Comparison of ENCODE assay signal across 8 mouse cellular contexts in the genomic region with DNA sequence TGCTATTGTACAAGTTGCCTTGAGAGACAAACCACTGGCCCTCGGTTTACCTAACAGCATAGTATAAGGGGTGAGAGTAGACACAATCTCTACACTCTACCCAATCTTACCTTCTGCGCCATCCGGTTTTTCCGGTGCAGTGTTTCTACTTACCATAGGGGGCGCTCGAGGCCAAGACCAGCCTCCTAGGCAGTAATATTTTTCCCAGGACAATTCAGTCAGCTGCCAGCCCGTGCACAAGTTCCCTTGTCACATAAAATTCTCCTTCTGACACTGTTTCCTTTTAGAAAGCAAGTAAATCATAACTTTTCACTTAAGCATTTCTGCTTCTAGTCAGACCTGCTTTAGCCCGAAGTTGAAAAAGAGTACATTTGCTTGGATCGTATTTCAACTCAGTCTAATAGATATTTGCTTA.
DNase-seq lines count a peak whose midpoint lies in the region; ATAC-seq and TF ChIP-seq lines count a peak whose summit lies in the region.

No protein-coding gene starts in this region.

- 0 out of 4 replicates have a peak overlapping the region, but pooled peaks of 1 of the 2 experiments have one; percentile 7 for H3K4me3 ChIP-seq in MEL (ENCODE audit: control insufficient read depth in 1 of 2, insufficient read depth in 1 of 2, low read depth in 2 of 2, low read length in 2 of 2)
- peak overlapping the region; percentile 13 for H3K4me3 ChIP-seq in forebrain, embryonic 16.5 days (replicated peaks; ENCODE audit: low read length)
- no peak overlapping the region for H3K4me3 ChIP-seq in liver, postnatal 0 days (ENCODE audit: low read depth, low read length)
- 0 out of 2 replicates have a peak overlapping the region, but pooled peaks have one; percentile 2 for H3K4me3 ChIP-seq in neural tube, embryonic 15.5 days (replicated peaks)

- intact Hi-C loops in heart, postnatal 14 days (cut with DNase I) = no loop called here

- peak; percentile 51 for TF ChIP-seq RAD21 in MEL (IDR thresholded peaks at IDR 0.05; ENCODE audit: low read depth, low read length)

- peak; percentile 70 for ATAC-seq in forebrain, embryonic 16.5 days
- no peak for ATAC-seq in liver, postnatal 0 days
- no peak; the same call in 1 of the 2 replicates for ATAC-seq in neural tube, embryonic 15.5 days (ENCODE audit: low FRiP score)

- H3K4me2 ChIP-seq in forebrain, embryonic 16.5 days (ENCODE audit: low read length) = peak overlapping the region; percentile 40
- H3K4me2 ChIP-seq in liver, postnatal 0 days (ENCODE audit: low read depth, low read length) = 0 out of 2 replicates have a peak overlapping the region, but pooled peaks have one; percentile 18
- H3K4me2 ChIP-seq in neural tube, embryonic 15.5 days = peak overlapping the region; percentile 41

- no peaks in the 10 kb centered on the region; a peak in 1 of 4 replicates for H3K36me3 ChIP-seq in MEL (ENCODE audit: control insufficient read depth in 1 of 2, insufficient read depth in 2 of 2, low read length in 2 of 2)
- H3K36me3 ChIP-seq in forebrain, embryonic 16.5 days (ENCODE audit: control insufficient read depth, insufficient read depth) = no peaks in the 10 kb centered on the region
- no peaks in the 10 kb centered on the region for H3K36me3 ChIP-seq in liver, postnatal 0 days (replicated peaks; ENCODE audit: insufficient read depth, low read length)
- no peaks in the 10 kb centered on the region for H3K36me3 ChIP-seq in neural tube, embryonic 15.5 days

- no peak for TF ChIP-seq EP300 in MEL (IDR thresholded peaks at IDR 0.05; ENCODE audit: low read depth in 1 of 2, low read length in 2 of 2)
- TF ChIP-seq EP300 in liver, postnatal 0 days (IDR thresholded peaks at IDR 0.05; ENCODE audit: low read depth) = no peak

- no peak overlapping the region for H3K9ac ChIP-seq in MEL (ENCODE audit: control insufficient read depth, low read depth, low read length, poor library complexity, severe bottlenecking)
- no peak overlapping the region; the same call in 1 of the 2 replicates for H3K9ac ChIP-seq in forebrain, embryonic 16.5 days (replicated peaks; ENCODE audit: low read depth, low read length)
- no peak overlapping the region for H3K9ac ChIP-seq in liver, postnatal 0 days (replicated peaks)
- H3K9ac ChIP-seq in neural tube, embryonic 15.5 days (replicated peaks) = no peak overlapping the region

- TF ChIP-seq CTCF in MEL (IDR thresholded peaks at IDR 0.05 in 2 of 3, conservative IDR thresholded peaks at IDR 0.05 in 1 of 3; ENCODE audit: control insufficient read depth in 1 of 3, insufficient read depth in 1 of 3, low read depth in 2 of 3, low read length in 3 of 3, poor library complexity in 1 of 3, severe bottlenecking in 1 of 3) = peak; percentile 61 to 72 (median 64)
- TF ChIP-seq CTCF in liver, postnatal 0 days (IDR thresholded peaks at IDR 0.05; ENCODE audit: low read depth) = peak; percentile 68

- H3K27ac ChIP-seq in MEL (ENCODE audit: control insufficient read depth, low read depth, low read length) = no peak overlapping the region
- no peak overlapping the region for H3K27ac ChIP-seq in forebrain, embryonic 16.5 days (ENCODE audit: low read length)
- H3K27ac ChIP-seq in liver, postnatal 0 days (ENCODE audit: low read depth) = no peak overlapping the region
- 0 out of 2 replicates have a peak overlapping the region, but pooled peaks have one; percentile 10 for H3K27ac ChIP-seq in neural tube, embryonic 15.5 days (replicated peaks)

- H3K27me3 ChIP-seq in MEL (ENCODE audit: control insufficient read depth in 1 of 2, insufficient read depth in 2 of 2, low read length in 2 of 2) = peaks cover 0 to 4% of the 10 kb centered on the region in 2 experiments; a peak in 2 of 4 replicates
- H3K27me3 ChIP-seq in forebrain, embryonic 16.5 days (replicated peaks; ENCODE audit: control insufficient read depth, insufficient read depth, low read length) = no peaks in the 10 kb centered on the region
- H3K27me3 ChIP-seq in liver, postnatal 0 days (ENCODE audit: insufficient read depth, low read length) = no peaks in the 10 kb centered on the region
- no peaks in the 10 kb centered on the region for H3K27me3 ChIP-seq in neural tube, embryonic 15.5 days (replicated peaks)

- H3K79me2 ChIP-seq in MEL (ENCODE audit: control insufficient read depth, insufficient read depth, low read length, poor library complexity) = no peaks in the 10 kb centered on the region

- H3K9me3 ChIP-seq in MEL (replicated peaks; ENCODE audit: insufficient read depth, low read length) = no peaks in the 10 kb centered on the region
- H3K9me3 ChIP-seq in forebrain, embryonic 16.5 days (ENCODE audit: control insufficient read depth, low read length) = no peaks in the 10 kb centered on the region
- no peaks in the 10 kb centered on the region for H3K9me3 ChIP-seq in liver, postnatal 0 days (ENCODE audit: low read length)
- no peaks in the 10 kb centered on the region for H3K9me3 ChIP-seq in neural tube, embryonic 15.5 days (replicated peaks)

- DNase-seq in MEL (ENCODE audit: low read depth, low spot score) = peak; percentile 47
- peak; percentile 15 for DNase-seq in cerebellum, adult 11-12 months
- peak; percentile 69 to 80 for DNase-seq in heart, postnatal 14 days
- peak; percentile 43 to 71 for DNase-seq in kidney, postnatal 36 days
- DNase-seq in liver, postnatal 0 days = peak; percentile 39
- DNase-seq in thymus, postnatal 36 days = peak; percentile 48

- H3K4me1 ChIP-seq in MEL (ENCODE audit: control insufficient read depth in 1 of 2, insufficient read depth in 2 of 2, low read length in 2 of 2) = peaks cover 0 to 2% of the 10 kb centered on the region in 2 experiments; a peak in 2 of 4 replicates
- H3K4me1 ChIP-seq in forebrain, embryonic 16.5 days (replicated peaks; ENCODE audit: control insufficient read depth, insufficient read depth, low read length) = no peaks in the 10 kb centered on the region; the same call in 1 of the 2 replicates
- H3K4me1 ChIP-seq in liver, postnatal 0 days (ENCODE audit: insufficient read depth) = no peaks in the 10 kb centered on the region
- 0 out of 2 replicates have a peak, but pooled peaks cover 4% of the 10 kb centered on the region for H3K4me1 ChIP-seq in neural tube, embryonic 15.5 days

- 44% methylated on average over 9 of the region's 9 CpGs for WGBS in forebrain, embryonic 16.5 days
- WGBS in liver, postnatal 0 days (ENCODE audit: insufficient replicate concordance) = 42% methylated on average over 9 of the region's 9 CpGs
- WGBS in neural tube, embryonic 15.5 days = 46% methylated on average over 9 of the region's 9 CpGs

- TF ChIP-seq POLR2A in MEL (IDR thresholded peaks at IDR 0.05; ENCODE audit: control insufficient read depth in 1 of 2, insufficient read depth in 1 of 2, low read depth in 1 of 2, low read length in 2 of 2, poor library complexity in 1 of 2) = no peak

TF ChIP-seq in MEL, 35 proteins besides CTCF, POLR2A, EP300 and RAD21:
- no peak for TF ChIP-seq POLR2AphosphoS5 (IDR thresholded peaks at IDR 0.05; ENCODE audit: borderline replicate concordance, low read depth, low read length)
- TF ChIP-seq TCF12 (IDR thresholded peaks at IDR 0.05; ENCODE audit: low read depth, low read length) = no peak
- TF ChIP-seq MAFK (IDR thresholded peaks at IDR 0.05; ENCODE audit: borderline replicate concordance, low read depth, low read length) = no peak
- no peak for TF ChIP-seq USF2 (IDR thresholded peaks at IDR 0.05; ENCODE audit: borderline replicate concordance in 1 of 2, insufficient read depth in 1 of 2, low read depth in 1 of 2, low read length in 2 of 2)
- TF ChIP-seq UBTF (IDR thresholded peaks at IDR 0.05; ENCODE audit: borderline replicate concordance, insufficient read depth, low read depth, low read length) = no peak
- no peak for TF ChIP-seq TAL1 (IDR thresholded peaks at IDR 0.05; ENCODE audit: low read length)
- no peak for TF ChIP-seq ZKSCAN1 (IDR thresholded peaks at IDR 0.05; ENCODE audit: low read depth, low read length)
- TF ChIP-seq KAT2A (conservative IDR thresholded peaks at IDR 0.05; ENCODE audit: low read depth, low read length) = no peak
- no peak for TF ChIP-seq MYB (IDR thresholded peaks at IDR 0.05; ENCODE audit: low read depth, low read length)

Comparison
In these comparisons a context has a peak if more than half of its experiments do, and no peak if none do; other contexts are left out.
1. DNase-seq: peak in every context shown above with its lines; median percentile 74 in heart, postnatal 14 days; 57 in kidney, postnatal 36 days; 48 in thymus, postnatal 36 days; 47 in MEL; 39 in liver, postnatal 0 days; 15 in cerebellum, adult 11-12 months.